Mouse (Mus musculus) E14TG2a.4 (cell line): ENCODE results near the gene Fuk.

ENCODE experiments used
- CTCF ChIP-seq: conservative IDR thresholded peaks from 2 replicates; pipeline ENCODE4 v1.5.1; 2014; ENCODE audit warnings: low read length
- POU5F1 ChIP-seq: IDR thresholded peaks from 2 replicates; pipeline ENCODE4 v1.6.1; 2014; ENCODE audit warnings: low read length, borderline replicate concordance

DNA sequence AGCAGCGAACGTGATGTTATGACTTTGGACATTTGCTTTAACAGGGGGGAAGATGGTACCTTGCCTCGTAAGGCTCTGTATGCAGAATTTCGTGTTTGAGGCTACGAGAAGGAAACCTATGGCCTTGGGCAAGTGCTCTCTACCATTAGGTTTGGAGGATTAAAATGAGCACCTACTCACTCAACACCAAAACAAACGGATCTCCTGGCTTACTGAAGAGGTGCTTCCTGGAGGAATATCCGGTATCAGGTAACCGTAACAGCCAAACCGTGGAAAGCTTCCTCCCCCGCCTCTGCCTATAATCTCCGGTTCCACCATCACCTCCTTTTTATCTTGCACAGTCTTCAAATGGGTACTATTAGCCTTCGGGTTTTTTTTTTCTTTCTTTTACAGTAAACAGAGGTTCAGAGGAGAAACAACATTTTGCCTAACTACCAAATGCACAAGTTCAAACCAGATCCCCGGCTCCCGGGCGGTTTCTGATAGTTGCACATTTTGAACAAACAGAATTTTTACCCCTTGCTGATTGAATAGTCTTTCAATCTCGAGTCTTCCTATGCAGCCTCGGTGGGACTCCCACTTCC lies 56.4 kb downstream of the Fuk start:
- no peak for TF ChIP-seq CTCF
- no peak for TF ChIP-seq POU5F1
